8 mouse cellular contexts compared by ENCODE assay signal in genomic region chr15:85935627-85936049, GRCm38 (mm10). TPM values are rescaled to one million over a fixed set of nuclear protein-coding genes. Genes with fewer than 3 reads are reported as not detected.
DNase-seq lines count a peak whose midpoint lies in the region; ATAC-seq lines count a peak whose summit lies in the region.

No protein-coding gene starts in this region.

- H3K4me2 ChIP-seq in hindbrain, embryonic 11.5 days (replicated peaks; ENCODE audit: low read depth, low read length): no peak overlapping the region
- H3K4me2 ChIP-seq in hindbrain, embryonic 16.5 days (ENCODE audit: low read length): no peak overlapping the region
- H3K4me2 ChIP-seq in heart, embryonic 13.5 days: no peak overlapping the region
- no peak overlapping the region for H3K4me2 ChIP-seq in limb, embryonic 12.5 days
- H3K4me2 ChIP-seq in stomach, embryonic 15.5 days: no peak overlapping the region
- H3K4me2 ChIP-seq in forebrain, embryonic 16.5 days (ENCODE audit: low read length): no peak overlapping the region

- no peaks in the 10 kb centered on the region for H3K9me3 ChIP-seq in hindbrain, embryonic 11.5 days (ENCODE audit: control insufficient read depth, low read length)
- no peaks in the 10 kb centered on the region for H3K9me3 ChIP-seq in hindbrain, embryonic 16.5 days (ENCODE audit: control insufficient read depth, low read length)
- no peaks in the 10 kb centered on the region for H3K9me3 ChIP-seq in heart, embryonic 13.5 days
- no peaks in the 10 kb centered on the region for H3K9me3 ChIP-seq in limb, embryonic 12.5 days
- H3K9me3 ChIP-seq in stomach, embryonic 15.5 days: no peaks in the 10 kb centered on the region
- no peaks in the 10 kb centered on the region for H3K9me3 ChIP-seq in forebrain, embryonic 16.5 days (ENCODE audit: control insufficient read depth, low read length)

- H3K27ac ChIP-seq in hindbrain, embryonic 11.5 days (ENCODE audit: low read depth, low read length): no peak overlapping the region
- no peak overlapping the region for H3K27ac ChIP-seq in hindbrain, embryonic 16.5 days (ENCODE audit: low read depth, low read length)
- H3K27ac ChIP-seq in heart, embryonic 13.5 days (replicated peaks): peak overlapping the region; percentile 58
- peak overlapping the region; percentile 45; the same call in 1 of the 2 replicates for H3K27ac ChIP-seq in limb, embryonic 12.5 days
- H3K27ac ChIP-seq in stomach, embryonic 15.5 days: peak overlapping the region; percentile 5; the same call in 1 of the 2 replicates
- H3K27ac ChIP-seq in forebrain, embryonic 16.5 days (ENCODE audit: low read length): no peak overlapping the region

- H3K4me3 ChIP-seq in hindbrain, embryonic 11.5 days (ENCODE audit: low read depth, low read length): no peak overlapping the region
- H3K4me3 ChIP-seq in hindbrain, embryonic 16.5 days (ENCODE audit: low read length): no peak overlapping the region
- no peak overlapping the region for H3K4me3 ChIP-seq in heart, embryonic 13.5 days
- H3K4me3 ChIP-seq in limb, embryonic 12.5 days (replicated peaks): no peak overlapping the region
- no peak overlapping the region for H3K4me3 ChIP-seq in stomach, embryonic 15.5 days (replicated peaks)
- H3K4me3 ChIP-seq in forebrain, embryonic 16.5 days (replicated peaks; ENCODE audit: low read length): no peak overlapping the region

- ATAC-seq in hindbrain, embryonic 11.5 days (ENCODE audit: low FRiP score): no peak
- no peak for ATAC-seq in hindbrain, embryonic 16.5 days
- peak; percentile 62; the same call in 1 of the 2 replicates for ATAC-seq in heart, embryonic 13.5 days (ENCODE audit: extremely low read depth, insufficient number of reproducible peaks, low FRiP score, low TSS enrichment)
- ATAC-seq in limb, embryonic 12.5 days (ENCODE audit: insufficient number of reproducible peaks, insufficient read depth, low FRiP score, low TSS enrichment, low read depth): peak; percentile 71; the same call in 1 of the 2 replicates
- ATAC-seq in stomach, embryonic 15.5 days (ENCODE audit: insufficient read depth, low FRiP score, low read depth): peak; percentile 85
- no peak for ATAC-seq in forebrain, embryonic 16.5 days

- no peaks in the 10 kb centered on the region for H3K27me3 ChIP-seq in hindbrain, embryonic 11.5 days (ENCODE audit: control insufficient read depth, insufficient read depth, low read length)
- no peaks in the 10 kb centered on the region for H3K27me3 ChIP-seq in hindbrain, embryonic 16.5 days (replicated peaks; ENCODE audit: control insufficient read depth, insufficient read depth, low read length)
- no peaks in the 10 kb centered on the region for H3K27me3 ChIP-seq in heart, embryonic 13.5 days (replicated peaks)
- H3K27me3 ChIP-seq in limb, embryonic 12.5 days: no peaks in the 10 kb centered on the region
- H3K27me3 ChIP-seq in stomach, embryonic 15.5 days (replicated peaks): no peaks in the 10 kb centered on the region
- no peaks in the 10 kb centered on the region for H3K27me3 ChIP-seq in forebrain, embryonic 16.5 days (replicated peaks; ENCODE audit: control insufficient read depth, insufficient read depth, low read length)

- WGBS in hindbrain, embryonic 11.5 days: 32% methylated on average over 5 of the region's 5 CpGs
- 40% methylated on average over 5 of the region's 5 CpGs for WGBS in hindbrain, embryonic 16.5 days
- 16% methylated on average over 5 of the region's 5 CpGs for WGBS in heart, embryonic 13.5 days
- 11% methylated on average over 5 of the region's 5 CpGs for WGBS in limb, embryonic 12.5 days
- WGBS in stomach, embryonic 15.5 days: 19% methylated on average over 5 of the region's 5 CpGs
- WGBS in forebrain, embryonic 16.5 days: 35% methylated on average over 5 of the region's 5 CpGs

- DNase-seq in hindbrain, embryonic 11.5 days (ENCODE audit: low spot score): peak; percentile 30
- no peak for DNase-seq in layer of hippocampus, adult 18-20 months (ENCODE audit: low spot score in 2 of 2)
- DNase-seq in spleen, adult 12 weeks (ENCODE audit: low spot score): no peak

- no peak overlapping the region for H3K9ac ChIP-seq in hindbrain, embryonic 11.5 days (ENCODE audit: low read depth, low read length)
- H3K9ac ChIP-seq in hindbrain, embryonic 16.5 days (ENCODE audit: low read depth, low read length): no peak overlapping the region
- peak overlapping the region; percentile 67 for H3K9ac ChIP-seq in heart, embryonic 13.5 days
- no peak overlapping the region for H3K9ac ChIP-seq in limb, embryonic 12.5 days (replicated peaks)
- no peak overlapping the region for H3K9ac ChIP-seq in stomach, embryonic 15.5 days
- H3K9ac ChIP-seq in forebrain, embryonic 16.5 days (replicated peaks; ENCODE audit: low read depth, low read length): no peak overlapping the region

- H3K4me1 ChIP-seq in hindbrain, embryonic 11.5 days (replicated peaks; ENCODE audit: control insufficient read depth, insufficient read depth, low read length): no peaks in the 10 kb centered on the region
- no peaks in the 10 kb centered on the region for H3K4me1 ChIP-seq in hindbrain, embryonic 16.5 days (ENCODE audit: control insufficient read depth, insufficient read depth, low read depth, low read length)
- peaks cover 11% of the 10 kb centered on the region for H3K4me1 ChIP-seq in heart, embryonic 13.5 days
- peaks cover 14% of the 10 kb centered on the region for H3K4me1 ChIP-seq in limb, embryonic 12.5 days (replicated peaks)
- peaks cover 8% of the 10 kb centered on the region; the same call in 1 of the 2 replicates for H3K4me1 ChIP-seq in stomach, embryonic 15.5 days
- no peaks in the 10 kb centered on the region for H3K4me1 ChIP-seq in forebrain, embryonic 16.5 days (replicated peaks; ENCODE audit: control insufficient read depth, insufficient read depth, low read length)

- H3K36me3 ChIP-seq in hindbrain, embryonic 11.5 days (ENCODE audit: control insufficient read depth, insufficient read depth, low read length): no peaks in the 10 kb centered on the region
- no peaks in the 10 kb centered on the region for H3K36me3 ChIP-seq in hindbrain, embryonic 16.5 days (ENCODE audit: control insufficient read depth, insufficient read depth, low read length)
- peaks cover 2% of the 10 kb centered on the region; the same call in 1 of the 2 replicates for H3K36me3 ChIP-seq in heart, embryonic 13.5 days
- no peaks in the 10 kb centered on the region for H3K36me3 ChIP-seq in limb, embryonic 12.5 days
- H3K36me3 ChIP-seq in stomach, embryonic 15.5 days: no peaks in the 10 kb centered on the region
- no peaks in the 10 kb centered on the region for H3K36me3 ChIP-seq in forebrain, embryonic 16.5 days (ENCODE audit: control insufficient read depth, insufficient read depth)

RNA-seq across cellular contexts. Expression of gene Trmu, which starts 56.5 kb away (rescaled TPM):
- 30.4 and 34.6 TPM in 2 replicates for polyA plus RNA-seq in hindbrain, embryonic 11.5 days (2014; fragmentation: Nextera tagmentation; extraction: Ambion mirVana)
- 47.6 and 50.3 TPM in 2 replicates for polyA plus RNA-seq in hindbrain, embryonic 16.5 days (2015; fragmentation: Nextera tagmentation; extraction: Ambion mirVana)
- polyA plus RNA-seq in heart, embryonic 13.5 days (2015; fragmentation: Nextera tagmentation; extraction: Ambion mirVana): 25.9 and 31.6 TPM in 2 replicates
- polyA plus RNA-seq in limb, embryonic 12.5 days (2016; fragmentation: Nextera tagmentation; extraction: Ambion mirVana): 46.7 and 51.7 TPM in 2 replicates
- 39.0 and 45.6 TPM in 2 replicates for polyA plus RNA-seq in stomach, embryonic 15.5 days (2015; fragmentation: Nextera tagmentation; extraction: Ambion mirVana)
- 10 to 100 TPM; 29.1 to 38.0 TPM for total RNA-seq in layer of hippocampus, adult 18-20 months (2021)
- polyA plus RNA-seq in forebrain, embryonic 16.5 days (2015; fragmentation: Nextera tagmentation; extraction: Ambion mirVana): 51.2 and 59.1 TPM in 2 replicates

Comparison
In these comparisons a context has a peak if more than half of its experiments do, and no peak if none do; other contexts are left out.
1. ATAC-seq: peak in heart, embryonic 13.5 days (single experiment), limb, embryonic 12.5 days (single experiment) and stomach, embryonic 15.5 days (single experiment); none in hindbrain, embryonic 11.5 days (single experiment), hindbrain, embryonic 16.5 days (single experiment) and forebrain, embryonic 16.5 days (single experiment).
2. H3K27ac ChIP-seq: peak in heart, embryonic 13.5 days (single experiment), limb, embryonic 12.5 days (single experiment) and stomach, embryonic 15.5 days (single experiment); none in hindbrain, embryonic 11.5 days (single experiment), hindbrain, embryonic 16.5 days (single experiment) and forebrain, embryonic 16.5 days (single experiment).